Mouse (Mus musculus) MEL (cell line): Measurements from ENCODE around the gene Cobll1. TPM values are rescaled to one million over a fixed set of nuclear protein-coding genes. Genes with fewer than 3 reads are reported as not detected.

ENCODE experiments used
- DNase-seq: peaks from one replicate; pipeline ENCODE4 v3.0.0; 2011; ENCODE audit warnings: low read depth, low spot score
- H3K27ac ChIP-seq: 2 replicates; pipeline ENCODE4 v1.5.1; 2012; ENCODE audit warnings: low read depth, mild to moderate bottlenecking, control low read depth, low read length, moderate library complexity; ENCODE audit not compliant: control insufficient read depth
- H3K27me3 ChIP-seq, 2 experiments: fragments of 150-350 bp in 1 of 2; sonication (generic) in 1 of 2; 2 replicates each; pipeline ENCODE4 v1.6.1; 2012; ENCODE audit warnings: low read length in 2 of 2, mild to moderate bottlenecking in 2 of 2, improper control_type of control experiment in 1 of 2, moderate library complexity in 1 of 2; ENCODE audit not compliant: insufficient read depth in 2 of 2, control insufficient read depth in 1 of 2
- H3K36me3 ChIP-seq, 2 experiments: 2 replicates each; pipeline ENCODE4 v1.6.1; 2012 to 2014; ENCODE audit warnings: low read length in 2 of 2, improper control_type of control experiment in 1 of 2, inconsistent platforms in 1 of 2, mild to moderate bottlenecking in 1 of 2; ENCODE audit not compliant: insufficient read depth in 2 of 2, control insufficient read depth in 1 of 2
- H3K4me1 ChIP-seq, 2 experiments: fragments of 150-350 bp in 1 of 2; sonication (generic) in 1 of 2; 2 replicates each; pipeline ENCODE4 v1.6.1; 2012; ENCODE audit warnings: low read length in 2 of 2, improper control_type of control experiment in 1 of 2, mild to moderate bottlenecking in 1 of 2; ENCODE audit not compliant: insufficient read depth in 2 of 2, control insufficient read depth in 1 of 2
- H3K4me3 ChIP-seq, 2 experiments: fragments of 150-350 bp in 1 of 2; sonication (generic) in 1 of 2; 2 replicates each; pipeline ENCODE4 v1.5.1; 2012; ENCODE audit warnings: low read depth in 2 of 2, low read length in 2 of 2, mild to moderate bottlenecking in 2 of 2, moderate library complexity in 2 of 2, control low read depth in 1 of 2, improper control_type of control experiment in 1 of 2; ENCODE audit not compliant: control insufficient read depth in 1 of 2, insufficient read depth in 1 of 2
- H3K79me2 ChIP-seq: 2 replicates; pipeline ENCODE4 v1.6.1; 2012; ENCODE audit warnings: mild to moderate bottlenecking, low read length, moderate library complexity; ENCODE audit not compliant: control insufficient read depth, poor library complexity, insufficient read depth
- H3K9ac ChIP-seq: 2 replicates; pipeline ENCODE4 v1.6.1; 2012; ENCODE audit warnings: low read depth, mild to moderate bottlenecking, control low read depth, low read length, moderate library complexity; ENCODE audit not compliant: control insufficient read depth, poor library complexity, severe bottlenecking
- H3K9me3 ChIP-seq: fragments of 150-350 bp; sonication (generic); replicated peaks from 2 replicates; pipeline ENCODE4 v1.6.1; 2012; ENCODE audit warnings: mild to moderate bottlenecking, low read length, improper control_type of control experiment, moderate library complexity; ENCODE audit not compliant: insufficient read depth
- BHLHE40 ChIP-seq: IDR thresholded peaks from 2 replicates; pipeline ENCODE4 v1.6.1; 2012; ENCODE audit warnings: low read depth, mild to moderate bottlenecking, inconsistent platforms, low read length, improper control_type of control experiment, borderline replicate concordance
- CHD1 ChIP-seq: IDR thresholded peaks from 2 replicates; pipeline ENCODE4 v1.6.1; 2012; ENCODE audit warnings: low read depth, mild to moderate bottlenecking, inconsistent platforms, low read length, improper control_type of control experiment
- CHD2 ChIP-seq: IDR thresholded peaks from 2 replicates; pipeline ENCODE4 v1.6.1; 2011; ENCODE audit warnings: low read length, improper control_type of control experiment
- CTCF ChIP-seq, 3 experiments: IDR thresholded peaks in 2 of 3; conservative IDR thresholded peaks in 1 of 3; 2 replicates each; pipeline ENCODE4 v1.5.1; 2011 to 2012; ENCODE audit warnings: low read length in 3 of 3, low read depth in 2 of 3, mild to moderate bottlenecking in 2 of 3, improper control_type of control experiment in 1 of 3, inconsistent platforms in 1 of 3, mixed read lengths in 1 of 3, moderate library complexity in 1 of 3; ENCODE audit not compliant: control insufficient read depth in 1 of 3, insufficient read depth in 1 of 3, poor library complexity in 1 of 3, severe bottlenecking in 1 of 3
- MAFK ChIP-seq: IDR thresholded peaks from 2 replicates; pipeline ENCODE4 v1.6.1; 2011; ENCODE audit warnings: low read depth, mild to moderate bottlenecking, low read length, improper control_type of control experiment, borderline replicate concordance
- MEF2A ChIP-seq: IDR thresholded peaks from 2 replicates; pipeline ENCODE4 v1.6.1; 2014; ENCODE audit warnings: low read depth, mild to moderate bottlenecking, inconsistent platforms, low read length, improper control_type of control experiment; ENCODE audit not compliant: poor library complexity, insufficient replicate concordance, severe bottlenecking; ENCODE audit errors: extremely low read depth
- MXI1 ChIP-seq: IDR thresholded peaks from 2 replicates; pipeline ENCODE4 v1.6.1; 2011; ENCODE audit warnings: mild to moderate bottlenecking, low read depth, low read length, improper control_type of control experiment
- MYC ChIP-seq: IDR thresholded peaks from 2 replicates; pipeline ENCODE4 v1.6.1; 2011; ENCODE audit warnings: low read depth, mild to moderate bottlenecking, low read length, improper control_type of control experiment, moderate library complexity
- NRF1 ChIP-seq: IDR thresholded peaks from 2 replicates; pipeline ENCODE4 v1.6.1; 2014; ENCODE audit warnings: low read depth, mild to moderate bottlenecking, inconsistent platforms, low read length, improper control_type of control experiment, moderate library complexity; ENCODE audit not compliant: poor library complexity, insufficient read depth, severe bottlenecking
- POLR2A ChIP-seq, 2 experiments: IDR thresholded peaks; 2 replicates each; pipeline ENCODE4 v1.6.1; 2011 to 2012; ENCODE audit warnings: low read length in 2 of 2, mild to moderate bottlenecking in 2 of 2, control low read depth in 1 of 2, improper control_type of control experiment in 1 of 2, low read depth in 1 of 2, moderate library complexity in 1 of 2; ENCODE audit not compliant: control insufficient read depth in 1 of 2, insufficient read depth in 1 of 2, poor library complexity in 1 of 2
- POLR2AphosphoS2 ChIP-seq: IDR thresholded peaks from 2 replicates; pipeline ENCODE4 v1.6.1; 2011; ENCODE audit warnings: low read length, improper control_type of control experiment
- POLR2AphosphoS5 ChIP-seq: IDR thresholded peaks from 2 replicates; pipeline ENCODE4 v1.6.1; 2012; ENCODE audit warnings: low read depth, borderline replicate concordance, mild to moderate bottlenecking, inconsistent platforms, low read length, moderate library complexity, mixed read lengths
- RCOR1 ChIP-seq: IDR thresholded peaks from 2 replicates; pipeline ENCODE4 v1.6.1; 2012; ENCODE audit warnings: low read depth, mild to moderate bottlenecking, inconsistent platforms, low read length, improper control_type of control experiment
- TAL1 ChIP-seq: IDR thresholded peaks from 2 replicates; pipeline ENCODE4 v1.6.1; 2012; ENCODE audit warnings: mild to moderate bottlenecking, inconsistent platforms, low read length, moderate library complexity, mixed read lengths
- UBTF ChIP-seq: IDR thresholded peaks from 2 replicates; pipeline ENCODE4 v1.6.1; 2012; ENCODE audit warnings: low read depth, mild to moderate bottlenecking, inconsistent platforms, low read length, improper control_type of control experiment, moderate library complexity, borderline replicate concordance; ENCODE audit not compliant: insufficient read depth
- USF1 ChIP-seq: IDR thresholded peaks from 2 replicates; pipeline ENCODE4 v1.6.1; 2014; ENCODE audit warnings: low read depth, mild to moderate bottlenecking, inconsistent platforms, low read length, improper control_type of control experiment, moderate library complexity
- ZC3H11A ChIP-seq: IDR thresholded peaks from 2 replicates; pipeline ENCODE4 v1.6.1; 2012; ENCODE audit warnings: low read depth, mild to moderate bottlenecking, inconsistent platforms, low read length, improper control_type of control experiment
- polyA plus RNA-seq, 2 experiments: library from polyadenylated mRNA; stranded (reverse) in 1 of 2; unstranded in 1 of 2; fragments of >175 nt in 1 of 2; fragments of >200 nt in 1 of 2; gene quantifications; 2 replicates each; pipeline versions ENCODE4 v1.2.1 to v1.2.4; 2012; ENCODE audit warnings: low replicate concordance in 2 of 2, low read depth in 1 of 2; ENCODE audit not compliant: insufficient read length in 2 of 2, insufficient read depth in 1 of 2, missing spikeins in 1 of 2
- total RNA-seq: library from RNA; depleted of rRNA; stranded (reverse); fragments of 300-350 nt; gene quantifications from 2 replicates; pipeline ENCODE4 v1.2.3, GENCODE M21; 2012

Gene Cobll1
- total and polyA plus RNA-seq, 3 experiments, result not detected

GRCm38 (mm10) chr2:65157981-65158651 lies 81.1 kb downstream of the Cobll1 start:
- DNase-seq, result no peak
- Histone ChIP-seq H3K9ac (no peak overlapping the region), H3K27me3 (no peaks in the 10 kb centered on the region), H3K79me2 (no peaks in the 10 kb centered on the region), H3K4me1 (no peaks in the 10 kb centered on the region), H3K36me3 (no peaks in the 10 kb centered on the region), H3K27ac (no peak overlapping the region), H3K4me3 (no peak overlapping the region), H3K9me3 (no peaks in the 10 kb centered on the region)
- no peak for TF ChIP-seq CTCF (IDR thresholded peaks at IDR 0.05 in 2 of 3, conservative IDR thresholded peaks at IDR 0.05 in 1 of 3; ENCODE audit: control insufficient read depth in 1 of 3, insufficient read depth in 1 of 3, low read depth in 2 of 3, low read length in 3 of 3, poor library complexity in 1 of 3, severe bottlenecking in 1 of 3)
- no peak for TF ChIP-seq USF1
- no peak for TF ChIP-seq CHD1
- no peak for TF ChIP-seq MYC
- no peak for TF ChIP-seq POLR2A (IDR thresholded peaks at IDR 0.05; ENCODE audit: control insufficient read depth in 1 of 2, insufficient read depth in 1 of 2, low read depth in 1 of 2, low read length in 2 of 2, poor library complexity in 1 of 2)

GRCm38 (mm10) chr2:65157325-65157724 lies 81.9 kb downstream of the Cobll1 start:
- Histone ChIP-seq H3K27ac (no peak overlapping the region), H3K4me1 (no peaks in the 10 kb centered on the region)

DNA sequence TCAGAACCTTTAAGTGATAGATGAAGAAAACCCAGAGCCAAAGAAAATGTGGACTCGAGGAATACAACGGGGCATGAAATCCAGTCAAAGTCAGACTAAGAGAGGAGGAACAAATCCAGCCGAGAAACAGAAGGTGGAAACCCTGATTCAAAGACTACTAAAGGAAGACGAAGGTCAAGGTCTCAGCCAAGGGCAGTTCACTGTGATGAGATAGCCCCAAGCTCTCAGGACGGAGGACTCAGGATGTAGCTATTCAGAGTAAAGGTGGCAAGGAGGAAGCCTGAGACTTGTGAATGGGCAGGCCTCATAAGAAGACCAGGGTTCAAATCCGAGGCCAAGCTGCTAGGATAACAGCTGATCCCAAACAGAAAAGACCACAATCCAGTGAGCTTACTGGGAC lies 90.3 kb downstream of the Cobll1 start:
- TF ChIP-seq NRF1 (no peak), CHD2 (no peak), MXI1 (no peak), POLR2A (IDR thresholded peaks at IDR 0.05; ENCODE audit: control insufficient read depth in 1 of 2, insufficient read depth in 1 of 2, low read depth in 1 of 2, low read length in 2 of 2, poor library complexity in 1 of 2) (no peak), TAL1 (no peak)
- Histone ChIP-seq H3K36me3 (no peaks in the 10 kb centered on the region), H3K27me3 (no peaks in the 10 kb centered on the region), H3K27ac (no peak overlapping the region), H3K4me1 (no peaks in the 10 kb centered on the region), H3K9me3 (no peaks in the 10 kb centered on the region), H3K4me3 (no peak overlapping the region), H3K9ac (no peak overlapping the region), H3K79me2 (no peaks in the 10 kb centered on the region)
- DNase-seq, result no peak

More at GRCm38 (mm10) chr2:65157325-65157724, 81.9 kb downstream of the Cobll1 start:
- no peaks in the 10 kb centered on the region for H3K79me2 ChIP-seq
- no peaks in the 10 kb centered on the region for H3K9me3 ChIP-seq
- H3K36me3 ChIP-seq, result no peaks in the 10 kb centered on the region
- DNase-seq, result no peak
- H3K9ac ChIP-seq, result no peak overlapping the region
- TF ChIP-seq MAFK (no peak), TAL1 (no peak), ZC3H11A (no peak), CHD1 (no peak), MEF2A (no peak), MXI1 (no peak), RCOR1 (no peak), BHLHE40 (no peak), UBTF (no peak), POLR2AphosphoS2 (no peak), POLR2AphosphoS5 (no peak)
- no peaks in the 10 kb centered on the region for H3K27me3 ChIP-seq
- no peak overlapping the region for H3K4me3 ChIP-seq
